Mouse (Mus musculus): ENCODE measurements around the gene Cacna1d.

Gene Cacna1d

GRCm38 (mm10) chr14:30138379-30138964 is 352.8 kb downstream of the Cacna1d start:
- DNase-seq = peak; percentile 10

- no peak for DNase-seq
Measured at GRCm38 (mm10) chr14:30137961-30138360, 353.3 kb downstream of the Cacna1d start.

DNA sequence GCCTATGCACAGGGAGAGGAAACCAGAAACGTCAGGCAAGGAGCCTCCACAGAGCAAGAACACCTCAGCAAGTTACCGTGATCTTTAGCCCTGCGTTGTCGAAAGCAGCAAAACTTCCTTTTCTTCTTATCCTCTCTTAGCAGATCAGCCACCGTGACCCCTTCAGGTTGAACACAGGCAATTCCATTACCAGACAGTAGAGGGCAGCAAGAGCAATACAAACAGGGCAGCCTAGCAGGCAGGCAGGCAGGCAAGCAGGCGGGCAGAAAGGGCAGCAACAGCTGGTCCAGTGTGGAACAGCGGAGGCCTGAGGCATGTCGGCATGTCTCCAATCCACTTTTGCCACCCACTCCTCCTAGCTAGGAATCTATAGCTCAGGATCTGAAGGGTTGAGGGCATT is 354.3 kb downstream of the Cacna1d start:
- peak; percentile 90 for DNase-seq

DNA sequence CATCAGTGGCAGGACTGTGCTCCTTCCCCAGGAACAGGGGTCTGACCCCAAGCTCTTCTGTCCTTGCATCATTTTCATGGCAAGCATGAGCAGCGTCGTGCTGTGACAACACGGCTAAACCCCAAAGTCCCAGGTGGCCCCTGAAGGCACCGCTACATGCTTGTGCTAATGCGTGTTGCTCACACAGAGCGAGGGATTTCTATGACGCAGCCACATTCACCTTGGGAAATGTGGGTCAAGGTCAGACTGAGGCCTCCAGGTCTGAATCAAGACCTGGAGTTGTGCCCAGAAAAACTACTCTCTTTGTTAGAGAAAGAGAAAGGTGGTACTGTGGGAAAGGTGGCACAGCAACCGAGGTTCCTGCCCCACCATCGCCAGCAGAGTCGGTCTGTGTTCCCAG is 355.9 kb downstream of the Cacna1d start:
- DNase-seq = no peak

- peak; percentile 30 for DNase-seq
Measured at GRCm38 (mm10) chr14:30133684-30134083, 357.6 kb downstream of the Cacna1d start.

GRCm38 (mm10) chr14:30131256-30131655 is 360.0 kb downstream of the Cacna1d start:
- no peak for DNase-seq

- DNase-seq = no peak
Measured at GRCm38 (mm10) chr14:30130092-30130491, 361.2 kb downstream of the Cacna1d start.

- peak; percentile 51 for DNase-seq
Measured at GRCm38 (mm10) chr14:30129378-30129777, 361.9 kb downstream of the Cacna1d start.

DNA sequence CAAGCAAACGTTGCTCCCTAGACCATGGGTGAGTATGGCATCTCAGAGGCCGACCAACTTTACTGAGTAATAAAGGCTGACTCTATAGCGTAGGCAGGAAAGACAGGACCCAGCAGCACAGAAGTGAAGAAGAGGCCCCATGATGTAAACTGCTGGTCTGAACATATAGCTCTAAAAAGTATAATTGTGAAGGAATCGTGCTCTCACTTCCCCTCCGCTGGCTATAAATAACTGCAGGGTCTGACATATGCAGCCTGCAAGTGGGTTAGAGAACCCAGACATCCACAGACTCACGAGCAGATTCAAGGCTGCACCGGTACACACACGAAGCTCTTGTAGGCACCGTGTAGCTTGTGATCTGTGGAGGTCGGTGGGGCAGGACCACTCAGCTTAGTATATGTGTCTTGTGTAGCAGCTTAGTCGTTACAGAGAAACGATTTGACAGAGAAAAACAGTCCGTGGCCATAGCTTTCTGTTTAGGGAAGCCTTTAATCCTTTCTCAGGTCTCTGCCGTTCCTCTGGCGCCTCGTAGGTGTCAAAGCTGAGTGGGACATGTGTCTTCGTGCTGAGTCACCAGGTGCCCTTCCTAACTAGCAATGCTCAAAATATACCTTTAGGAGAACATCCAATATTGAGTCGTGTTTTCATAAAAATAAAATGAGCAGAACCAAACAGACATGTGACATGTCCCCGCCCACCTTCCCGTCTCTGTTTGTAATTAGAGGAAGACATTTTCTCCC is 366.1 kb downstream of the Cacna1d start:
- DNase-seq = no peak

- no peak for DNase-seq
Measured at GRCm38 (mm10) chr14:30120023-30120422, 371.2 kb downstream of the Cacna1d start.

DNA sequence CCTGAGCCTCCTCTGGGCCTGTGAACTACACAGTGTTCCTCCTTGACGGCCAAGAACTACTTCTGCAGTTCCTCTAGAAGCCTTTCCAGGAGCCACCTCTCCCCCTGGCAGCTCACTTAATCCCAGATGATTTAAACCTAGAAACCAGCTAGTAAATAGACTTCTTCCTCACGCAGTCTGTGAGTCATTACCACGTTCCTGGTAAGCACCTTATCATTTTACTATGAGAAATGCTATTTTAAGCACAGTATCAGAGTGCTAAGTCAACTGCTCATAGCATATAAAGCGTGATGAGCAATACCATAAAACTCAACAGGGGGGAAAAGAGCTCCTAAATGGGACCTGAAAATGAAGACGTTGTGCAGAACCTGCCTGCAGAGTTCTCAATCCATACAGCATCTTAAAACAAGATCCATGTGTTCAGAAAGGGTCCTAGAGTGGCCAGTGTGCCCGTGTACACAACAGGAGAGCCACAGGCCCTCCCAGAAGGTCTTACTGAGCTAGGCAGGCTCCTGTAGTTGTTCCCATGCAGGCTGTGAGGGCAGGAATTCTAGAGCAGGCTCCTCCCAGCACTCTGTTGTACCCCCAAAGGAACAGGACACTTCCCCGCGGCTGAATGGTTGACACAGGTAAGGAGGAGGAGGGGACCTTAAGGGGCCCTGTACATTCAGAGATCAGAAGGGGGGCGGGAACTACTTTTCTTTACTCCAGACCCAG is 377.7 kb downstream of the Cacna1d start:
- DNase-seq = no peak

DNA sequence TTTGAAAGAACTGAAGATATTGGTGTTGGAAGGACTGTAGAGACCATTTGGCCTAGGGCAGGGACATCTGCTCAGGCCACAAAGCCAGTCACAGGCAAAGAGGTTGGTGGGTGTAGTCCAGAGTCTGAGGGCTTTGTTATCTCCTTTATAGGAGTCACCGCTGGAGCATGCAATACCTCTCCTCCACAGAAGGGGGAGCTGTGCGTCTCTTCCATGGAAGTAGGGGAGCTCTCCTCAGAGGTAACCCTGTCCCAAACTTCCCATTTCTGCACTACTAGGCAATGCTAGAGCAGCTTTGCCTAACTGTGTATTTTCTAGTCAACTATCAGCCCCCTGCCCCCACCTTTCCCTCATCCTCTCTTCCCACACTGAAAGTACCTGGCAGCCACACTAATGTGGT is 382.2 kb downstream of the Cacna1d start:
- peak; percentile 33 for DNase-seq

GRCm38 (mm10) chr14:30106550-30106949 is 384.7 kb downstream of the Cacna1d start:
- DNase-seq = no peak

DNA sequence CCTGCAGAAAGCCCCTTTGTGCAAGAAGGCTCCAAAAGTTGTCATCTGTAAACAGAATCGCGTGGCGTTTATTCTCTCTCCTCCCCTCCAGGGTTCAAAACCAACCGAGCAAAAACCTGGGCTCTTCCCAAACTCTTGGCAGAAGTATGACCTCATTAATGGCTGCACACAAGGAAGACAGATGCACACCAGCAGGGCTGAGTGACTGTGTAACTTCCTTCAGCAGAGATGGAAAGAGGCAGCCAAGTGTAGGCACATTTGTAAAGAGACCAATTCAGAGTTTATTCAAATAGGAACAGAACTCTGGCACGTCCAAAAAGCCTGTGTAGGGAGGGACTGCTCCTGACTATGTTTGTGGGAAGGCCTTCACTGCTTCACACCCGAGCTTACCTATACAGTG is 385.7 kb downstream of the Cacna1d start:
- DNase-seq = no peak

GRCm38 (mm10) chr14:30103946-30104536 is 387.2 kb downstream of the Cacna1d start:
- DNase-seq = no peak

DNA sequence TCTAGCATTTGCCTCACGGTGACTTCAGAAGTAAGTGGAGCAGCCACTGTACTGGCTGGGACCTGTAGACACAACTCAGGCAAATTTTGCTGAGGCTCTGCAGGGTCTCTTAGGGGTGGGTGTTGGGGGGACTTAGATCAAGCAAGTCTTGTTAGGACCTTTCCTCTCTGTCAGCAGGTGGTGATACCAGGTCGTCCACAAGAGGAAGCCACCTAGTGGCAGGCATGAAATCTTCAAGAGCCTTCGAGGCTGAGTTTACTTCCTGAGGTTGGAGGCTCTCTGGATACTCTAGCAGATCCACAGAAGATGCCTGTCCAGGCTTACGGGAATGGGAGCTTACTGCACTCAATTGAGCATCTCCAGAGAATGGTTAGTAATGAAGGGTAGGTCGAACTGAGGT is 394.0 kb downstream of the Cacna1d start:
- peak; percentile 22 for DNase-seq

GRCm38 (mm10) chr14:30092426-30092825 is 398.8 kb downstream of the Cacna1d start:
- DNase-seq = no peak

GRCm38 (mm10) chr14:30092021-30092420 is 399.2 kb downstream of the Cacna1d start:
- no peak for DNase-seq

GRCm38 (mm10) chr14:30079729-30080128 is 411.5 kb downstream of the Cacna1d start:
- no peak for DNase-seq

GRCm38 (mm10) chr14:30078115-30078808 is 413.0 kb downstream of the Cacna1d start:
- no peak for DNase-seq

DNA sequence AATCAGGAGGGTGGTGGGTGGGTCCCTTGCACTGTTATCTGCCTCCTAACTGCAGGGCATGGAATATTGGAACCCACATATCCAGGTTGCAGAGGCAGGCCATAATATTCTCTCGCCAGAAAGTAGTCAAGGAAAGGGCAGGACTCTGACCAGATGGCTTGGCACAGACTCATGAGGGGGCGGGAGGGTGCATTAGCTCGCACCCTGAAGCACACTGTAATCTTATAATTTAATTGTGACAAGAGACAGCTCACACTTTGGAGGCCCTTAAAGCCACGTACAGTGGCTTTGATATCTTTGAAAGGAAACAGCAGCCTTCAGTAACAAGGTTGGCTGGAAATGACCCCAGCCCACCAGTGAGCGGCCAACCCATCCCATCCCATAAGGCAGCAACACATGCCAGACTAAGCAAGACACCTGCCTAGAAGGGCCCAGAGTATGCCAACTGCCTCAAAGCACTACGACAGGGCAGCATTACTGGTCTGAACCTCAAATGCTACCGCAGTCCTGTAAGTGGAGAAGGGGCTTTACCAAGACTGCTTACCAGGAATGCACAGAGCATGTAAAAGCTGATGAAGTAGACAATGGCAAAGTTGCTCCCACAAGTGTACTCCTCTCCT is 415.9 kb downstream of the Cacna1d start:
- no peak for DNase-seq

GRCm38 (mm10) chr14:30068566-30068965 is 422.7 kb downstream of the Cacna1d start:
- DNase-seq = no peak

GRCm38 (mm10) chr14:30066752-30067151 is 424.5 kb downstream of the Cacna1d start:
- DNase-seq = no peak

Data from retina, postnatal 1 day (tissue).